Mouse (Mus musculus): ENCODE data around the gene Cd79b.

- TF ChIP-seq POLR2A (IDR thresholded peaks at IDR 0.05; ENCODE audit: low read depth, low read length) (no peak), CHD2 (IDR thresholded peaks at IDR 0.05; ENCODE audit: low read length) (no peak), ZMIZ1 (IDR thresholded peaks at IDR 0.05; ENCODE audit: low read depth, low read length) (no peak)
Observed at GRCm38 (mm10) chr11:106351253-106351652, 36.7 kb upstream of the Cd79b start.
